Mouse (Mus musculus): ENCODE data around the gene Rfc4.
"Not testable (repeated sequence)": the region's sequence is repeated elsewhere in the genome, so short reads cannot be mapped to it uniquely, and the experiment has no call there.

- TF ChIP-seq CTCF, EP300 (IDR thresholded peaks at IDR 0.05; ENCODE audit: low read depth): not testable (repeated sequence)
Observed at GRCm38 (mm10) chr16:23097290-23098104, 30.0 kb downstream of the Rfc4 start.
